Mouse (Mus musculus): ENCODE results near the gene Copz1. TPM values are rescaled to one million over a fixed set of nuclear protein-coding genes. Genes with fewer than 3 reads are reported as not detected.

Gene Copz1
- polyA plus RNA-seq (2015; fragmentation: Nextera tagmentation; extraction: Ambion mirVana), result 265 and 272 TPM in 2 replicates

DNA sequence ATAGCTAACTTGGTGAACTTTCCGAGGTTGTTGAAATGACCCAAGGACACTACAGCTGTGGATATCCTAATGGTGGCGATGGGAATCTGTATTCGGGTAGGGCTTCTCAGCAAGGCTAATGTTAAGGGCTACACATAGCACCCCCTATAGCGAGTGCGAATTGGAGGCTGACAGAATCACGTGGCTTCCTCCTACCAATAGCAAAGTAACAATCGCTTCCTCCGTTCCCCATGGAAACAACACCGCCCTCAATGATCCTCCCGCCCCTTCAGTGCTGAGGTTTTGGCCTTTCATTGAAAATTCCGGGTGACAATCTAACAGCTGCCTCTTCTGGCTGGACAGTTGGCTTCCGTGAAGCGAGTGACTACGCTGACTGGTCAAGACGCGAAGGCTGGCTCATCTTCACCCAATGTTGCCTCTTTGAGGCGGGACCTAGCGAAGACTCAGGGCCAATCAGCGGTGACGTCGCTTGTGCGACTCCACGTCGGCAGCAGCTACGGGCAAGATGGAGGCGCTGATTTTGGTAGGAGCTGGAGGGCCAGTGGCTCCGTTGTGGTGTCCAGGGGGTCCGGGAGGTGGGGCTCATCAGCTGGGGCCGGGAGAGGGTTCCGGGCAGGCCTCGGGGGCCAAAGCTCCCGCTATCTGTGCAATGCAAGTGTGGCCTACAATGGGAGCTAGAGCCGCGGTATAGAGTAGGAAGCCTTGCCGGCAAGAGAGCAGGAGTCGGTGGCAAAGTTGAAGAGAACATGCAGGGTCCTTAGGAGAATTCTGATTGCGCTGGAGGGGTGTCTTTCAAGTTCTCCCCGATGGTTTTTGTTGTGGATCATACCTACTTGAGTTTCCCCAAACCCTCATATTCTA lies at the start of gene Copz1:
Copz1 (plus strand) TSS at position 296 of the 861 bp plus-strand sequence.
- ATAC-seq (ENCODE audit: insufficient read depth, low FRiP score), result peak; percentile 98
- H3K9ac ChIP-seq (ENCODE audit: low read length), result peak within 1 kb of the TSS; percentile 91

DNA sequence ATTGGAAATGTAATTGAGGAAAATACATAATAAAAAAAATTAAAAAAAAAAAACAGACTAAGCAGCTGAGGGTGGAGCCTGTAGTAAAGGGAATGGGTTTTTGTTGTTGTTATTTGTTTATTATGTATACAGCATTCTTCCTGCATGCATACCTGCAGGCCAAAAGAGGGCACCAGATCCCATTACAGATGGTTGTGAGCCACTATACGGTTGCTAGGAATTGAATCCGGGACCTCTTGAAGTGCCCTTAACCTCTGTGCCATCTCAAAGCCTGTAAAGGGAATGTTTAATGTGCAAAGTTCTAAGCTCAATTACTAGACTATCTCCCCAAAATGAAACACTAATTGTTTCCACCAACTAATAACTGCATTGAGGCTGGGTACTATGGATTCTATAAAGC lies 48.4 kb upstream of the Copz1 start:
- no peaks in the 10 kb centered on the region for H3K36me3 ChIP-seq (ENCODE audit: control insufficient read depth, insufficient read depth, low read length)
- ATAC-seq (ENCODE audit: insufficient read depth, low FRiP score), result no peak
- no peak overlapping the region for H3K9ac ChIP-seq (ENCODE audit: low read length)
- H3K4me1 ChIP-seq (ENCODE audit: control insufficient read depth, insufficient read depth, low read length), result peaks cover 24% of the 10 kb centered on the region
- H3K4me2 ChIP-seq (ENCODE audit: low read depth, low read length), result no peak overlapping the region
- no peak overlapping the region for H3K4me3 ChIP-seq (replicated peaks; ENCODE audit: low read length)
- H3K27ac ChIP-seq (ENCODE audit: low read length), result no peak overlapping the region
- H3K27me3 ChIP-seq (ENCODE audit: control insufficient read depth, insufficient read depth, low read length), result no peaks in the 10 kb centered on the region
- 92% methylated on average over 2 of the region's 2 CpGs for WGBS
- no peaks in the 10 kb centered on the region for H3K9me3 ChIP-seq (replicated peaks; ENCODE audit: control insufficient read depth, low read length)

More for the DNA sequence above, at the start of gene Copz1:
- H3K4me2 ChIP-seq (ENCODE audit: low read depth, low read length), result peak within 1 kb of the TSS; percentile 68
- no peaks in the 10 kb centered on the region for H3K9me3 ChIP-seq (replicated peaks; ENCODE audit: control insufficient read depth, low read length)
- H3K36me3 ChIP-seq (ENCODE audit: control insufficient read depth, insufficient read depth, low read length), result no peaks in the 10 kb centered on the region
- no peaks in the 10 kb centered on the region for H3K27me3 ChIP-seq (ENCODE audit: control insufficient read depth, insufficient read depth, low read length)
- under 1% methylated on average over 38 of the region's 38 CpGs for WGBS
- H3K4me1 ChIP-seq (ENCODE audit: control insufficient read depth, insufficient read depth, low read length), result peaks cover 10% of the 10 kb centered on the region; the same call in 1 of the 2 replicates
- peak within 1 kb of the TSS; percentile 62 for H3K27ac ChIP-seq (ENCODE audit: low read length)
- peak within 1 kb of the TSS; percentile 82 for H3K4me3 ChIP-seq (replicated peaks; ENCODE audit: low read length)

DNA sequence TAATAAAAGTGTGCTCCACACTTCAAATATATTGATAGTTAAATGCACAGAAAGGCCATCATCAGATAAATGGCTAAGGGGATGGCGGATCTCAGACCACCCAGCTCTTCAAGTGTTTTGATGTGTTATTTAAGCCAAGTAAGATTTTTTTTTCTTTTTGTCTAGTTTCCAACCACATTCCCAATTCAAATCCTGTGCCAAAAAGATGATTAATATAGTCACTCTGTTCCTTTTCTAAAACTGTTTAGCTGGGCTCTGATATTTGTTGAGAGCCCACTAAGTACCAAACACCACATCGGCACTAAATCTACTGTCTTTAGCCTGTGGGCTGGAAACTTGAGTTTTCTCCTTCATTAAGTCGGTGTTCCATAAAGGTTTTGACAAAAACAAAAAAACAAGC lies 45.5 kb upstream of the Copz1 start:
- ATAC-seq (ENCODE audit: insufficient read depth, low FRiP score), result no peak
- peak overlapping the region; percentile 29; the same call in 1 of the 2 replicates for H3K27ac ChIP-seq (ENCODE audit: low read length)
- H3K36me3 ChIP-seq (ENCODE audit: control insufficient read depth, insufficient read depth, low read length), result no peaks in the 10 kb centered on the region
- no peaks in the 10 kb centered on the region for H3K27me3 ChIP-seq (ENCODE audit: control insufficient read depth, insufficient read depth, low read length)
- H3K9me3 ChIP-seq (replicated peaks; ENCODE audit: control insufficient read depth, low read length), result no peaks in the 10 kb centered on the region
- H3K4me1 ChIP-seq (ENCODE audit: control insufficient read depth, insufficient read depth, low read length), result peaks cover 12% of the 10 kb centered on the region
- no peak overlapping the region for H3K9ac ChIP-seq (ENCODE audit: low read length)
- H3K4me2 ChIP-seq (ENCODE audit: low read depth, low read length), result 0 out of 2 replicates have a peak overlapping the region, but pooled peaks have one; percentile 9
- 53% methylated on average over 3 of the region's 3 CpGs for WGBS
- no peak overlapping the region for H3K4me3 ChIP-seq (replicated peaks; ENCODE audit: low read length)

DNA sequence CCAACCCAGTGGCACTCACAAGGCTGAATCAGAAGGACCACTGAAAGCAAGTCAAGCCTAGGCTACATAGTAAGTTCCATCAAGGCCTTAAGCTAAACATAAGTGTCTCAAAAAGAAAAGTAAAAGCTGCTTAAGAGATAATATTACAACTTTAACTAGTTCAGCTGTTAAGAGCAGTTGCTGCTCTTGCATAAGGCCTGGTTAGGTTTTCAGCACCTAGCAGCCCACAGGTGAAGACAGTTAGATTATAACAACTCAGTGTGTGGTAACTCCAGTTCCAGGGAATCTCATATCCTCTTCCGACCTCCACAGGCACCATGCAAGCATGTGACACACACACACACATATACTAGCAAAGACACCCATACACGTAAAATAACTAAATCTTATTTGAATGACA lies 44.9 kb upstream of the Copz1 start:
- H3K9ac ChIP-seq (ENCODE audit: low read length), result no peak overlapping the region
- peak overlapping the region; percentile 29; the same call in 1 of the 2 replicates for H3K27ac ChIP-seq (ENCODE audit: low read length)

DNA sequence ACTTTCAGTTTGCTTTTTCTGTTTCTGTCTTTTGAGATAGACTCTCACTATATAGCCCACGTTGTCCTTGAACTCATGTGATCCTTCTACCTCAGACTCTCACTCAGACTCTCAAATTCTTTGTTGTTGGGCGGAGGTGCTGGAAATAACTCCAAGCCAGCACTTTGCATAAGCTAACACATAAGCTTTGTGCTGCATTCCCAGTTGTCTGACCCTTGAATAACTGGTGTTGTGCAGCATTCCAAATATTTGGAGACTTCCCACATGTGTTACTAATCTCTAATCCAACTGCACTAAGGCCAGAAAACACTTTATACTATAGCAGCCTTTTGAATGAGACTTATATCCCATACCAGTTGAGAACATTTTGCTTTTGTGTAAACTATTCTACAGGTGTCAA lies 43.6 kb upstream of the Copz1 start:
- no peak overlapping the region for H3K9ac ChIP-seq (ENCODE audit: low read length)
- no peaks in the 10 kb centered on the region for H3K27me3 ChIP-seq (ENCODE audit: control insufficient read depth, insufficient read depth, low read length)
- H3K9me3 ChIP-seq (replicated peaks; ENCODE audit: control insufficient read depth, low read length), result no peaks in the 10 kb centered on the region
- 51% methylated on average over 2 of the region's 2 CpGs for WGBS
- ATAC-seq (ENCODE audit: insufficient read depth, low FRiP score), result no peak; the same call in 1 of the 2 replicates
- H3K27ac ChIP-seq (ENCODE audit: low read length), result peak overlapping the region; percentile 23; the same call in 1 of the 2 replicates
- no peak overlapping the region for H3K4me3 ChIP-seq (replicated peaks; ENCODE audit: low read length)
- no peaks in the 10 kb centered on the region for H3K36me3 ChIP-seq (ENCODE audit: control insufficient read depth, insufficient read depth, low read length)
- no peak overlapping the region for H3K4me2 ChIP-seq (ENCODE audit: low read depth, low read length)
- H3K4me1 ChIP-seq (ENCODE audit: control insufficient read depth, insufficient read depth, low read length), result peaks cover 16% of the 10 kb centered on the region

More for the DNA sequence above, 44.9 kb upstream of the Copz1 start:
- Histone ChIP-seq H3K4me3 (replicated peaks; ENCODE audit: low read length) (no peak overlapping the region), H3K4me1 (ENCODE audit: control insufficient read depth, insufficient read depth, low read length) (peaks cover 12% of the 10 kb centered on the region), H3K4me2 (ENCODE audit: low read depth, low read length) (no peak overlapping the region), H3K9me3 (replicated peaks; ENCODE audit: control insufficient read depth, low read length) (no peaks in the 10 kb centered on the region), H3K27me3 (ENCODE audit: control insufficient read depth, insufficient read depth, low read length) (no peaks in the 10 kb centered on the region), H3K36me3 (ENCODE audit: control insufficient read depth, insufficient read depth, low read length) (no peaks in the 10 kb centered on the region)
- 70% methylated on average over 2 of the region's 2 CpGs for WGBS
- no peak for ATAC-seq (ENCODE audit: insufficient read depth, low FRiP score)

DNA sequence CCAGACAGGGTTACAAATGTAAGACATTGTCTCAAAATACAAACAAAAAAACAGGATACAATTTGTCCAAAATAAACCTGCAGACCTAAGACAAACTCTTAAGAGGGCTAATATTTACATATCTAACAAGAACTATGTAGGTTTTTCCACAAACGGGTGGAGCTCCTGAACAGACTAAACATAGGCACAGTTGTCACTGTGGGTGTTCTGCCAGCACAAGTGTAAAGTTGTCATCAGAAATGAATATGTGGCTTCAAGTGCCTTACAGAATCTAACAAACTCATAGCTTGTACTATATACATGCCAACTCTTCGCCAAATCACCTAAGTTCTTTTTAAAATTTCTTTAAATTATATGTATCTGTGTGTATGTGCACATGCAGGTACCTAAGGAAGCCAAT lies 39.4 kb upstream of the Copz1 start:
- H3K9me3 ChIP-seq (replicated peaks; ENCODE audit: control insufficient read depth, low read length), result no peaks in the 10 kb centered on the region
- no peak overlapping the region for H3K27ac ChIP-seq (ENCODE audit: low read length)
- ATAC-seq (ENCODE audit: insufficient read depth, low FRiP score), result no peak
- 74% methylated on average over 2 of the region's 2 CpGs for WGBS
- H3K4me3 ChIP-seq (replicated peaks; ENCODE audit: low read length), result no peak overlapping the region
- peaks cover 9% of the 10 kb centered on the region; the same call in 1 of the 2 replicates for H3K36me3 ChIP-seq (ENCODE audit: control insufficient read depth, insufficient read depth, low read length)
- H3K27me3 ChIP-seq (ENCODE audit: control insufficient read depth, insufficient read depth, low read length), result no peaks in the 10 kb centered on the region
- no peak overlapping the region for H3K9ac ChIP-seq (ENCODE audit: low read length)
- no peak overlapping the region for H3K4me2 ChIP-seq (ENCODE audit: low read depth, low read length)
- H3K4me1 ChIP-seq (ENCODE audit: control insufficient read depth, insufficient read depth, low read length), result peaks cover 8% of the 10 kb centered on the region; the same call in 1 of the 2 replicates

DNA sequence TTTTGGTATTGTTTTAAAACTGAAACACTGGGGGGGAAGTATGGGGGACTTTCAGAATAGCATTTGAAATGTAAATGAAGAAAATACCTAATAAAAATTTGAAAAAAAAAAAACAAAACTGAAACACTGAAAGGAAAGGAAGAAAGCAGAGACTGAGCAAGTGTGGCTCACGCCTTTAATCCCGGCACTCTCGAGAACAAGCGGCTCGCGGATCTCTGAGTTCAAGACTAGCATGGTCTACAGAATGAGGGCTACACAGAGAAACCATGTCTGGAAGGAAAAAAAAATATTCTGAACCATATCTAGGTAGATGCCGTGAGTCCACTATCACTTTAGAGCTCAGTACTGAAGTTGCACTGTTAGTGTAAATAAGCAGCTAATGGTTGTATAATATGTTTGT lies 35.2 kb upstream of the Copz1 start:
- Histone ChIP-seq H3K27ac (ENCODE audit: low read length) (no peak overlapping the region), H3K4me1 (ENCODE audit: control insufficient read depth, insufficient read depth, low read length) (peaks cover 13% of the 10 kb centered on the region; the same call in 1 of the 2 replicates), H3K9ac (ENCODE audit: low read length) (no peak overlapping the region), H3K4me3 (replicated peaks; ENCODE audit: low read length) (no peak overlapping the region), H3K36me3 (ENCODE audit: control insufficient read depth, insufficient read depth, low read length) (peaks cover 9% of the 10 kb centered on the region), H3K4me2 (ENCODE audit: low read depth, low read length) (no peak overlapping the region), H3K27me3 (ENCODE audit: control insufficient read depth, insufficient read depth, low read length) (no peaks in the 10 kb centered on the region), H3K9me3 (replicated peaks; ENCODE audit: control insufficient read depth, low read length) (no peaks in the 10 kb centered on the region)
- WGBS, result 90% methylated on average over 7 of the region's 7 CpGs
- no peak for ATAC-seq (ENCODE audit: insufficient read depth, low FRiP score)

DNA sequence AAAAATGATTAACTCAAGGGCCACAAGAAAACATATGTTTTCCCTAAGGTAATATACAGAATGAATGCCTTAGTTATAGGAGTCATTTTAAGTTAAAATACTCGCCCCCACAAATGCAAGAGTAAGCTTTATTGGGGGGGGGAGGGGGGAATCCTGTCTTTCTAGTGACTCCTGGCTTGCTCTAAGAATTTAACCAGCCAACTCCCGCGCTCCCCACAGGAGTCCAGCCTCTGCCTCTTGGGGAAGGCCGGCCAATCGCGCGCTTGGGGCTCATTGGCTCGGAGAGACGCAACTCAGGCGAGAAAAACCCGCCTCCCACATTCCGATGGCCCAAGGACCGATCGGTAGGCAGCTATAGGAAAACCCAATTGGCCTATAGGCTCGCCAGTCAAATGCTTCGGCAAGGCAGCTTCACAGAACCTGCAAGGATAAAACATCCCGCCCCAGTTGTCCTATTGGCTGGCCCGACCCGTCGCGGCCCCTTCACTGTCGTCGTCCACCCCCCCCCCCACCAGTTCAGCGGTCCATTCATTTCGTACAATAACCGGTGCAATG lies 33.3 kb upstream of the Copz1 start:
- Histone ChIP-seq H3K27me3 (ENCODE audit: control insufficient read depth, insufficient read depth, low read length) (no peaks in the 10 kb centered on the region), H3K9ac (ENCODE audit: low read length) (peak overlapping the region; percentile 63), H3K9me3 (replicated peaks; ENCODE audit: control insufficient read depth, low read length) (no peaks in the 10 kb centered on the region), H3K27ac (ENCODE audit: low read length) (peak overlapping the region; percentile 94), H3K4me1 (ENCODE audit: control insufficient read depth, insufficient read depth, low read length) (peaks cover 23% of the 10 kb centered on the region), H3K4me3 (replicated peaks; ENCODE audit: low read length) (peak overlapping the region; percentile 66), H3K4me2 (ENCODE audit: low read depth, low read length) (peak overlapping the region; percentile 66), H3K36me3 (ENCODE audit: control insufficient read depth, insufficient read depth, low read length) (peaks cover 19% of the 10 kb centered on the region)
- ATAC-seq (ENCODE audit: insufficient read depth, low FRiP score), result peak; percentile 92
- under 1% methylated on average over 26 of the region's 26 CpGs for WGBS

DNA sequence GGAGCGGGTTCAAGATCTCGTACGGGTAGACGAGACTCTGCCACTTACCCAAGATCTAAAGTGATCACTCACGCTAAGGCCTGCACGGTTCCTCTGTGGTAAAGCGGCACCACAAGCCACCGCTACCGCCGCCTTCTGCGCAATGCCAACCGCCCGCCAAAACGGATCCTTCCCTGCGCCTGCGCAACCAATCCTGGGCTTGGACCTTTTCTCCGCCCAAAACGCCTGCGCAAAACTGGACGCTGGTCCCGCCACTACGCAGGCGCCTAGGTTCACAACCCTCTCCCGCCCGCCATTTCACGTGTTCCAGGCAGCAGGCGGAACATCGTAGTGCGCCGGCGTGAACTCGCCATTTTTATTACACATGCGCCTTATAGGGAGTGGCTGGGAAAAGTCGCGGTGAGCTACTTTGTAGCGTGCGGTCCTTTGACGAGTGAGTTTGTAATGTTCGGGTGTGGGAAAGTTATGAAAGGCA lies 32.8 kb upstream of the Copz1 start, which contains the start of gene Cbx5:
Cbx5 (minus strand) TSS at position 132 of the 475 bp plus-strand sequence.
- H3K9ac ChIP-seq (ENCODE audit: low read length), result peak within 1 kb of the TSS; percentile 83
- peak; percentile 94 for ATAC-seq (ENCODE audit: insufficient read depth, low FRiP score)
- peaks cover 17% of the 10 kb centered on the region for H3K36me3 ChIP-seq (ENCODE audit: control insufficient read depth, insufficient read depth, low read length)
- H3K27ac ChIP-seq (ENCODE audit: low read length), result peak within 1 kb of the TSS; percentile 94
- no peaks in the 10 kb centered on the region for H3K9me3 ChIP-seq (replicated peaks; ENCODE audit: control insufficient read depth, low read length)
- peak within 1 kb of the TSS; percentile 66 for H3K4me3 ChIP-seq (replicated peaks; ENCODE audit: low read length)
- under 1% methylated on average over 39 of the region's 39 CpGs for WGBS
- H3K27me3 ChIP-seq (ENCODE audit: control insufficient read depth, insufficient read depth, low read length), result no peaks in the 10 kb centered on the region
- H3K4me2 ChIP-seq (ENCODE audit: low read depth, low read length), result peak within 1 kb of the TSS; percentile 72
- peaks cover 23% of the 10 kb centered on the region for H3K4me1 ChIP-seq (ENCODE audit: control insufficient read depth, insufficient read depth, low read length)

All from stomach, embryonic 16.5 days (tissue).